ENCODE assay signal across 10 mouse cellular contexts in the genomic region with DNA sequence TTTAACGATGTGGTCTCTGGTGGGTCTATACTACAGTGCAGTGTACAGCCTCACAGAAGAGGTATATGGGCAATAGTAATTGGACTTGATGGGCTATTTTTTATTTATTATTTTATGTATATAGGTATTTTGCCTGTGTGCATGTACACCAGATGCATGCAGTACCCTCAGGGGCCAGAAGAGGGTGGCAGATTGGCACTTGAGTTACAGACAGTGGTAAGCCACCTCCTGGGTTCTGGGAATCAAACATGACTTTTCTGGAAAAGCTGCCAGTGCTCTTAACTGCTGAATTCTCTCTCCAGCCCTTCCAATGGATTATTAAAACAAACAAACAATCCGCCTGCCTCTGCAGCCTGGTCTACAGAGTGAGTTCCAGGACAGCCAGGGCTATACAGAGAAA. TPM values are rescaled to one million over a fixed set of nuclear protein-coding genes. Genes with fewer than 3 reads are reported as not detected.
A peak's percentile ranks its signal among the peaks of the same experiment; 100 is the strongest.
DNase-seq lines count a peak whose midpoint lies in the region; ATAC-seq lines count a peak whose summit lies in the region.
"Had no signal": no experiment of that assay in that cellular context is flagged by ENCODE, and none has a peak within 500 bp of the region (broad histone marks: within the 10 kb centered on the region; RNA-seq: fewer than 3 reads in every experiment).

No protein-coding gene starts in this region.

- H3K27me3 ChIP-seq in embryonic facial prominence, embryonic 11.5 days (ENCODE audit: control insufficient read depth, insufficient read depth, low read length) = no peaks in the 10 kb centered on the region
- H3K27me3 ChIP-seq: hindbrain, embryonic 15.5 days had no signal

- H3K9ac ChIP-seq in embryonic facial prominence, embryonic 11.5 days (replicated peaks; ENCODE audit: low read length) = no peak overlapping the region
- H3K9ac ChIP-seq: hindbrain, embryonic 15.5 days had no signal

- 79% methylated on average over 2 of the region's 2 CpGs for WGBS in embryonic facial prominence, embryonic 11.5 days

- H3K4me2 ChIP-seq in embryonic facial prominence, embryonic 11.5 days (ENCODE audit: low read depth, low read length) = no peak overlapping the region
- H3K4me2 ChIP-seq: hindbrain, embryonic 15.5 days had no signal

- H3K27ac ChIP-seq in embryonic facial prominence, embryonic 11.5 days (replicated peaks; ENCODE audit: low read depth, low read length) = no peak overlapping the region
- H3K27ac ChIP-seq: hindbrain, embryonic 15.5 days had no signal

- no peaks in the 10 kb centered on the region for H3K9me3 ChIP-seq in embryonic facial prominence, embryonic 11.5 days (replicated peaks; ENCODE audit: control insufficient read depth, low read length)
- H3K9me3 ChIP-seq: hindbrain, embryonic 15.5 days had no signal

- no peaks in the 10 kb centered on the region for H3K4me1 ChIP-seq in embryonic facial prominence, embryonic 11.5 days (ENCODE audit: control insufficient read depth, insufficient read depth, low read length)
- H3K4me1 ChIP-seq: hindbrain, embryonic 15.5 days had no signal

- no peak for ATAC-seq in embryonic facial prominence, embryonic 11.5 days (replicated peaks; ENCODE audit: insufficient number of reproducible peaks, low FRiP score, low TSS enrichment, low read depth)
- ATAC-seq: activated CD4-positive, CD25-positive, alpha-beta regulatory T cell, adult 4 months had no signal

- H3K4me3 ChIP-seq in embryonic facial prominence, embryonic 11.5 days (ENCODE audit: low read depth, low read length) = no peak overlapping the region
- H3K4me3 ChIP-seq: hindbrain, embryonic 15.5 days had no signal

- no peaks in the 10 kb centered on the region for H3K36me3 ChIP-seq in embryonic facial prominence, embryonic 11.5 days (replicated peaks; ENCODE audit: control insufficient read depth, insufficient read depth, low read depth, low read length)
- H3K36me3 ChIP-seq: hindbrain, embryonic 15.5 days had no signal

- peak; percentile 34 for DNase-seq in gastrocnemius, postnatal 10 days
- no peak for DNase-seq in gastrocnemius, postnatal 25 days
- DNase-seq in right cerebral cortex, postnatal 4 days = peak; percentile 26
- no peak for DNase-seq in right cerebral cortex, adult 2 months (ENCODE audit: low spot score in 2 of 2)
- peak; percentile 33 for DNase-seq in embryonic facial prominence, embryonic 11.5 days (ENCODE audit: low spot score)
- peak; percentile 66 for DNase-seq in testis, postnatal 10 days (ENCODE audit: low spot score)
- no peak for DNase-seq in cerebellum, adult 9-10 months
- DNase-seq in gastrocnemius, adult 18-20 months (ENCODE audit: low spot score) = no peak

RNA-seq across cellular contexts. Expression of gene Cyp27a1, which starts 10.4 kb away (rescaled TPM):
- 1 to 10 TPM; 8.6 to 8.9 TPM for total RNA-seq in gastrocnemius, postnatal 10 days (2021)
- 10 to 100 TPM; 32.4 to 36.4 TPM for total RNA-seq in gastrocnemius, postnatal 25 days (2021)
- 11.1 and 12.3 TPM in 2 replicates for polyA plus RNA-seq in embryonic facial prominence, embryonic 11.5 days (2014; fragmentation: Nextera tagmentation; extraction: Ambion mirVana)
- 10 to 100 TPM; 55.7 to 57.8 TPM for total RNA-seq in gastrocnemius, adult 18-20 months (2021)

RNA-seq across cellular contexts. Expression of gene Prkag3, which starts 25.3 kb away (rescaled TPM):
- total RNA-seq in gastrocnemius, postnatal 10 days (2021) = 10 to 100 TPM; 64.7 to 66.7 TPM
- 10 to 100 TPM; 54.4 to 93.4 TPM for total RNA-seq in gastrocnemius, postnatal 25 days (2021)
- polyA plus RNA-seq in embryonic facial prominence, embryonic 11.5 days (2014; fragmentation: Nextera tagmentation; extraction: Ambion mirVana) = not detected in 2 replicates
- 100 to 1,000 TPM in 1 of 2 experiments, 10 to 100 TPM in 1; 75.0 to 102 TPM for total RNA-seq in gastrocnemius, adult 18-20 months (2021)
- polyA plus RNA-seq: activated CD4-positive, CD25-positive, alpha-beta regulatory T cell, adult 4 months; hindbrain, embryonic 15.5 days had no signal

RNA-seq across cellular contexts. Expression of gene Wnt6, which starts 47.9 kb away (rescaled TPM):
- total RNA-seq in gastrocnemius, postnatal 10 days (2021) = 1 to 10 TPM in 1 of 2 experiments, under 1 TPM in 1; 0.95 to 1.5 TPM
- total RNA-seq in gastrocnemius, postnatal 25 days (2021) = under 1 TPM; 0.46 TPM
- polyA plus RNA-seq in embryonic facial prominence, embryonic 11.5 days (2014; fragmentation: Nextera tagmentation; extraction: Ambion mirVana) = 15.5 and 19.1 TPM in 2 replicates
- under 1 TPM; 0.45 to 0.50 TPM for total RNA-seq in gastrocnemius, adult 18-20 months (2021)
- polyA plus RNA-seq: activated CD4-positive, CD25-positive, alpha-beta regulatory T cell, adult 4 months had no signal

Comparison
In these comparisons a context has a peak if more than half of its experiments do, and no peak if none do; other contexts are left out.
1. DNase-seq: peak in gastrocnemius, postnatal 10 days (single experiment), right cerebral cortex, postnatal 4 days (single experiment), embryonic facial prominence, embryonic 11.5 days (single experiment) and testis, postnatal 10 days (single experiment); none in gastrocnemius, postnatal 25 days (single experiment), right cerebral cortex, adult 2 months (0 of 2), cerebellum, adult 9-10 months (single experiment) and gastrocnemius, adult 18-20 months (single experiment).